Mouse (Mus musculus) CD4-positive, CD25-positive, alpha-beta regulatory T cell, adult 4 months (primary cell): ENCODE results near the gene Dpp4. TPM values are rescaled to one million over a fixed set of nuclear protein-coding genes. Genes with fewer than 3 reads are reported as not detected.

ENCODE experiments used
- ATAC-seq: one replicate; pipeline ENCODE4 v1.8.0; 2017
- polyA plus RNA-seq, 2 experiments: library from polyadenylated mRNA; unstranded; fragments of 100-300 nt; shearing (Covaris generic); gene quantifications; one replicate each; pipeline ENCODE4 v1.2.1; 2017

The Dpp4 gene
- polyA plus RNA-seq, 2 experiments from 2014 or later, result 98.3 to 101 TPM

DNA sequence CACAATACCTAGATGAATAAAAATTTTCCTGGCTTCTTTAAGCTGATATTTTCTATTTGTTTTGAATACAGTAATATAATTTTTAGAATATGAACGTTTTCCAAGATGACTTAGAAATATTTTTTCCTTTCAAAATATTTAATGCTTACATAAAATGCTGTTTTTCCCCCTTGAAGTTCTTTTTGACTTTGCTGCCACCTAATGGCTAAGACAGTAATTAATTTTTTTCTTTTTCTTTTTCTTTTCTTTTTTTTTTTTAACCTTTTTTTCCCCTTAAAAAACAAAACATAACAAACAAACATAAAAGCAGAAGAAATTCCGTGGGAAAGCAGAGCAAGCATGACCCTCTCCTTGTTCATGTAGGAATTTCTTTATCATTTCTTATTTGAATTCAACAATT, 126.2 kb downstream of the Dpp4 start:
- ATAC-seq, result no peak

DNA sequence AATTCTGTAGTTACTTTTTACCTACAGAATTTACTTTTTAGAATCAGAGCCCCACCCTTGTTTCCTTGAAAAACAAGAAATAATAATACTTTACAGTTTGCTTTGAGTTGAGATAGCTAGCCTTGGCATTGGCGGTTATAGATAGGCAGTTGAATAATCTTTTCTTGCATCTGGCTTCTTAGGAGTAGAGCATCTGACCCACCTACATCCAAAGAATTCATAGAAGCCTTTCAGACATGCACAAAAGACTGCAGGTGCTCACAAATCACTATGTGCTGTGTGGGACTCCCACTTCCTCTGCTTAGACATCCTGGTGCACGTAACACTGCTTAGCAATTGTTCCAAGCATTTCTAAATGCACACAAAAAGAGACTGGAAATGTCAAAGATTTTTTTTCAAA, 127.0 kb downstream of the Dpp4 start:
- ATAC-seq, result no peak

Other genes starting within 250 kb of the Dpp4 start
- gene Gcg, start 71.4 kb upstream of the Dpp4 start, polyA plus RNA-seq, result not detected
- under 1 TPM in 1 of 2 experiments, not detected in 1; 0.27 TPM for gene Fap, start 161.8 kb upstream of the Dpp4 start, polyA plus RNA-seq
- gene Ifih1, start 234.0 kb upstream of the Dpp4 start, polyA plus RNA-seq, result 10 to 100 TPM; 30.2 to 35.3 TPM